Mouse (Mus musculus) heart, adult 2 months (tissue): ENCODE measurements around the gene Cdc42ep4. TPM values are rescaled to one million over a fixed set of nuclear protein-coding genes. Genes with fewer than 3 reads are reported as not detected.
A peak's percentile ranks its signal among the peaks of the same experiment; 100 is the strongest.

ENCODE experiments used
- DNase-seq, 2 experiments: peaks; one replicate each; pipeline ENCODE4 v3.0.0; 2021
- H3K27ac ChIP-seq: fragments of 200-600 bp; 2 replicates; pipeline ENCODE4 v1.8.1; 2022
- H3K27me3 ChIP-seq: fragments of 200-500 bp; 2 replicates; pipeline ENCODE4 v1.6.1; 2012; ENCODE audit warnings: mild to moderate bottlenecking, low read length, inconsistent platforms, mixed read lengths; ENCODE audit not compliant: control insufficient read depth, insufficient read depth
- H3K36me3 ChIP-seq: fragments of 200-500 bp; 2 replicates; pipeline ENCODE4 v1.6.1; 2012; ENCODE audit warnings: low read length, inconsistent platforms; ENCODE audit not compliant: control insufficient read depth, insufficient read depth
- H3K4me1 ChIP-seq: fragments of 200-500 bp; 2 replicates; pipeline ENCODE4 v1.6.1; 2011; ENCODE audit warnings: low read length; ENCODE audit not compliant: control insufficient read depth, insufficient read depth
- H3K4me3 ChIP-seq: fragments of 200-600 bp; 2 replicates; pipeline ENCODE4 v1.8.1; 2022
- H3K79me2 ChIP-seq: fragments of 200-500 bp; replicated peaks from 2 replicates; pipeline ENCODE4 v1.6.1; 2012; ENCODE audit warnings: mild to moderate bottlenecking, inconsistent platforms, low read length, moderate library complexity, mixed read lengths; ENCODE audit not compliant: control insufficient read depth, insufficient read depth
- H3K9ac ChIP-seq: fragments of 200-500 bp; 2 replicates; pipeline ENCODE4 v1.6.1; 2012; ENCODE audit warnings: low read depth, mild to moderate bottlenecking, control low read depth, inconsistent platforms, low read length, mixed read lengths
- CTCF ChIP-seq: fragments of 200-600 bp; IDR thresholded peaks from 2 replicates; pipeline ENCODE4 v1.8.1; 2022; ENCODE audit warnings: antibody characterized with exemption, mild to moderate bottlenecking, moderate library complexity
- EP300 ChIP-seq: fragments of 200-500 bp; IDR thresholded peaks from 2 replicates; pipeline ENCODE4 v1.6.1; 2011; ENCODE audit warnings: low read depth, low read length, control low read depth; ENCODE audit not compliant: insufficient read depth
- POLR2A ChIP-seq: fragments of 200-500 bp; IDR thresholded peaks from 2 replicates; pipeline ENCODE4 v1.6.1; 2011; ENCODE audit warnings: mild to moderate bottlenecking, low read depth, low read length, control low read depth; ENCODE audit not compliant: insufficient read depth
- WGBS: fragments of 180-500 bp; shearing (Covaris S2); methylation state at CpG from one replicate; pipeline ENCODE4 v1.1.7; 2018; 5-methylcytosine and 5-hydroxymethylcytosine counted together
- intact Hi-C: fragments of 180-260 bp; cut with DNase I; formaldehyde crosslinking; loops from one replicate; pipeline ENCODE4 v1.15.1; 2025
- polyA plus RNA-seq: library from polyadenylated mRNA; depleted of rRNA; stranded (reverse); fragments of >200 nt; gene quantifications from 2 replicates; pipeline ENCODE4 v1.2.3, GENCODE M21; 2012
- total RNA-seq, 2 experiments: library from RNA; stranded (reverse); gene quantifications; 2 replicates each; pipeline ENCODE4 v1.2.3; 2021

The Cdc42ep4 gene
- total and polyA plus RNA-seq, 3 experiments: 12.9 to 23.2 (median 20.6) TPM

- Histone ChIP-seq H3K27me3 (no peaks in the 10 kb centered on the region), H3K9ac (no peak overlapping the region), H3K4me3 (no peak overlapping the region), H3K27ac (no peak overlapping the region), H3K4me1 (no peaks in the 10 kb centered on the region), H3K79me2 (no peaks in the 10 kb centered on the region), H3K36me3 (no peaks in the 10 kb centered on the region)
- WGBS: 77% methylated on average over 12 of the region's 12 CpGs
- DNase-seq: no peak
- TF ChIP-seq POLR2A: no peak
- no peak for TF ChIP-seq EP300
- TF ChIP-seq CTCF: no peak
- intact Hi-C loops: no loop called here
Measured at GRCm38 (mm10) chr11:113795846-113796245, 44.2 kb upstream of the Cdc42ep4 start.

GRCm38 (mm10) chr11:113791357-113792215, 39.9 kb upstream of the Cdc42ep4 start:
- no peak for DNase-seq
- 85% methylated on average over 16 of the region's 16 CpGs for WGBS
- Histone ChIP-seq H3K4me1 (peaks cover 9% of the 10 kb centered on the region), H3K36me3 (no peaks in the 10 kb centered on the region), H3K27ac (no peak overlapping the region), H3K9ac (no peak overlapping the region), H3K79me2 (no peaks in the 10 kb centered on the region), H3K27me3 (no peaks in the 10 kb centered on the region), H3K4me3 (no peak overlapping the region)
- TF ChIP-seq EP300: no peak
- intact Hi-C loops: no loop called here

GRCm38 (mm10) chr11:113789101-113789500, 37.4 kb upstream of the Cdc42ep4 start:
- Histone ChIP-seq H3K4me3 (no peak overlapping the region), H3K79me2 (no peaks in the 10 kb centered on the region), H3K27me3 (no peaks in the 10 kb centered on the region), H3K4me1 (peaks cover 9% of the 10 kb centered on the region), H3K36me3 (no peaks in the 10 kb centered on the region), H3K27ac (peak overlapping the region; percentile 55), H3K9ac (no peak overlapping the region)
- TF ChIP-seq CTCF (no peak), EP300 (no peak), POLR2A (no peak)
- intact Hi-C loops: loop anchor here (2.0 kb wide), 1 partner anchor 18 kb away; no protein-coding TSS in a partner anchor
- DNase-seq: no peak
- 55% methylated on average over 1 of the region's 1 CpGs for WGBS

- Histone ChIP-seq H3K4me1 (peaks cover 9% of the 10 kb centered on the region), H3K9ac (no peak overlapping the region), H3K27ac (peak overlapping the region; percentile 66), H3K79me2 (no peaks in the 10 kb centered on the region), H3K27me3 (no peaks in the 10 kb centered on the region), H3K36me3 (no peaks in the 10 kb centered on the region), H3K4me3 (no peak overlapping the region)
- peak in 1 of 2 experiments; percentile 71 for DNase-seq
- intact Hi-C loops: loop anchor here (2.0 kb wide), 1 partner anchor 19 kb away; no protein-coding TSS in a partner anchor
- 41% methylated on average over 2 of the region's 2 CpGs for WGBS
- TF ChIP-seq POLR2A (no peak), EP300 (0 out of 2 replicates have a peak, but pooled peaks have one; percentile 16)
Measured at GRCm38 (mm10) chr11:113788183-113788789, 36.6 kb upstream of the Cdc42ep4 start.

- no peaks in the 10 kb centered on the region for H3K79me2 ChIP-seq
- no peak for TF ChIP-seq POLR2A
- no peak for TF ChIP-seq CTCF
- TF ChIP-seq EP300: no peak
- intact Hi-C loops: loop anchor here (2.0 kb wide), 1 partner anchor 19 kb away; no protein-coding TSS in a partner anchor
- H3K4me3 ChIP-seq: no peak overlapping the region
- DNase-seq: no peak
- no peaks in the 10 kb centered on the region for H3K36me3 ChIP-seq
- peaks cover 9% of the 10 kb centered on the region for H3K4me1 ChIP-seq
- WGBS: 84% methylated on average over 13 of the region's 13 CpGs
- no peak overlapping the region for H3K9ac ChIP-seq
- H3K27me3 ChIP-seq: no peaks in the 10 kb centered on the region
- H3K27ac ChIP-seq: peak overlapping the region; percentile 66
Measured at GRCm38 (mm10) chr11:113787432-113788182, 35.9 kb upstream of the Cdc42ep4 start.
